Comparison of ENCODE assay signal across 7 mouse cellular contexts in genomic region chr5:77266886-77267401, GRCm38 (mm10). TPM values are rescaled to one million over a fixed set of nuclear protein-coding genes. Genes with fewer than 3 reads are reported as not detected.
A peak's percentile ranks its signal among the peaks of the same experiment; 100 is the strongest.
DNase-seq lines count a peak whose midpoint lies in the region; ATAC-seq and TF ChIP-seq lines count a peak whose summit lies in the region.

No protein-coding gene starts in this region.

- ATAC-seq in midbrain, embryonic 16.5 days, result no peak

- H3K4me1 ChIP-seq in embryonic fibroblast, embryonic 13.5 days (ENCODE audit: control insufficient read depth, insufficient read depth, low read length), result no peaks in the 10 kb centered on the region
- peaks cover 16% of the 10 kb centered on the region; the same call in 1 of the 2 replicates for H3K4me1 ChIP-seq in limb, embryonic 10.5 days
- H3K4me1 ChIP-seq in midbrain, embryonic 16.5 days (ENCODE audit: control insufficient read depth, insufficient read depth, low read length), result peaks cover 4% of the 10 kb centered on the region; the same call in 1 of the 2 replicates

- peak; percentile 71 for DNase-seq in 3T3-L1 (ENCODE audit: low read depth, low spot score)
- DNase-seq in CD4-positive, CD25-positive, alpha-beta regulatory T cell, adult 2 months (ENCODE audit: low read depth, low spot score), result peak; percentile 57
- no peak for DNase-seq in limb, embryonic 10.5 days (ENCODE audit: low spot score)
- DNase-seq in testis, postnatal 10 days (ENCODE audit: low spot score), result no peak
- DNase-seq in left cerebral cortex, postnatal 10 days (ENCODE audit: extremely low spot score in 1 of 2, low spot score in 2 of 2), result no peak

- 4% methylated on average over 11 of the region's 11 CpGs for WGBS in limb, embryonic 10.5 days
- WGBS in midbrain, embryonic 16.5 days, result 3% methylated on average over 11 of the region's 11 CpGs

- no peaks in the 10 kb centered on the region for H3K9me3 ChIP-seq in limb, embryonic 10.5 days (replicated peaks)
- no peaks in the 10 kb centered on the region for H3K9me3 ChIP-seq in midbrain, embryonic 16.5 days (replicated peaks; ENCODE audit: control insufficient read depth, low read length, poor library complexity, severe bottlenecking)

- H3K36me3 ChIP-seq in limb, embryonic 10.5 days, result peaks cover 42% of the 10 kb centered on the region
- H3K36me3 ChIP-seq in midbrain, embryonic 16.5 days (ENCODE audit: control insufficient read depth, insufficient read depth, low read length), result no peaks in the 10 kb centered on the region

- H3K4me3 ChIP-seq in embryonic fibroblast, embryonic 13.5 days (ENCODE audit: insufficient read depth, low read length), result peak overlapping the region; percentile 88
- peak overlapping the region; percentile 98 for H3K4me3 ChIP-seq in limb, embryonic 10.5 days
- H3K4me3 ChIP-seq in midbrain, embryonic 16.5 days (ENCODE audit: low read depth, low read length), result peak overlapping the region; percentile 87

- TF ChIP-seq CTCF in embryonic fibroblast, embryonic 13.5 days (IDR thresholded peaks at IDR 0.05; ENCODE audit: borderline replicate concordance, insufficient read depth, low read length), result no peak

- peak overlapping the region; percentile 86 for H3K27ac ChIP-seq in embryonic fibroblast, embryonic 13.5 days (ENCODE audit: insufficient read depth, low read length)
- H3K27ac ChIP-seq in limb, embryonic 10.5 days, result peak overlapping the region; percentile 98
- H3K27ac ChIP-seq in midbrain, embryonic 16.5 days (ENCODE audit: low read length), result peak overlapping the region; percentile 78; the same call in 1 of the 2 replicates

- H3K9ac ChIP-seq in midbrain, embryonic 16.5 days (ENCODE audit: low read depth, low read length), result peak overlapping the region; percentile 66

- H3K27me3 ChIP-seq in limb, embryonic 10.5 days (ENCODE audit: low read depth, poor library complexity, severe bottlenecking), result no peaks in the 10 kb centered on the region
- peaks cover 3% of the 10 kb centered on the region; the same call in 1 of the 2 replicates for H3K27me3 ChIP-seq in midbrain, embryonic 16.5 days (ENCODE audit: control insufficient read depth, insufficient read depth, low read depth, low read length)

- no peak for TF ChIP-seq POLR2A in embryonic fibroblast, embryonic 13.5 days (IDR thresholded peaks at IDR 0.05; ENCODE audit: low read depth, low read length)

- peak overlapping the region; percentile 89 for H3K4me2 ChIP-seq in midbrain, embryonic 16.5 days (ENCODE audit: low read length)

- intact Hi-C loops in left cerebral cortex, postnatal 10 days (cut with DNase I), result no loop called here

RNA-seq across cellular contexts. Expression of gene Rest, which starts 1.7 kb away (rescaled TPM):
- 31.1 and 36.4 TPM in 2 replicates for polyA plus RNA-seq in embryonic fibroblast, embryonic 13.5 days (2011; ENCODE audit: insufficient read length, low read depth, missing spikeins)
- polyA plus RNA-seq in limb, embryonic 10.5 days (2016; fragmentation: Nextera tagmentation; extraction: Ambion mirVana), result 35.7 and 46.6 TPM in 2 replicates
- 4.8 and 4.9 TPM in 2 replicates for polyA plus RNA-seq in midbrain, embryonic 16.5 days (2015; fragmentation: Nextera tagmentation; extraction: Ambion mirVana)
- total RNA-seq in left cerebral cortex, postnatal 10 days (2021), result 1 to 10 TPM; 4.2 to 5.0 TPM

RNA-seq across cellular contexts. Expression of gene Noa1, which starts 42.9 kb away (rescaled TPM):
- polyA plus RNA-seq in embryonic fibroblast, embryonic 13.5 days (2011; ENCODE audit: insufficient read length, low read depth, missing spikeins), result 13.7 and 15.7 TPM in 2 replicates
- 36.5 and 43.5 TPM in 2 replicates for polyA plus RNA-seq in limb, embryonic 10.5 days (2016; fragmentation: Nextera tagmentation; extraction: Ambion mirVana)
- polyA plus RNA-seq in midbrain, embryonic 16.5 days (2015; fragmentation: Nextera tagmentation; extraction: Ambion mirVana), result 36.2 and 36.5 TPM in 2 replicates
- 10 to 100 TPM; 23.3 to 27.5 TPM for total RNA-seq in left cerebral cortex, postnatal 10 days (2021)

RNA-seq across cellular contexts. Expression of gene Polr2b, which starts 43.0 kb away (rescaled TPM):
- polyA plus RNA-seq in embryonic fibroblast, embryonic 13.5 days (2011; ENCODE audit: insufficient read length, low read depth, missing spikeins), result 84.9 and 88.8 TPM in 2 replicates
- polyA plus RNA-seq in limb, embryonic 10.5 days (2016; fragmentation: Nextera tagmentation; extraction: Ambion mirVana), result 86.2 and 95.9 TPM in 2 replicates
- 62.5 and 64.9 TPM in 2 replicates for polyA plus RNA-seq in midbrain, embryonic 16.5 days (2015; fragmentation: Nextera tagmentation; extraction: Ambion mirVana)
- 10 to 100 TPM; 50.9 to 54.2 TPM for total RNA-seq in left cerebral cortex, postnatal 10 days (2021)

RNA-seq across cellular contexts. Expression of gene Spink2, which starts 55.7 kb away (rescaled TPM):
- 1.8 and 2.2 TPM in 2 replicates for polyA plus RNA-seq in embryonic fibroblast, embryonic 13.5 days (2011; ENCODE audit: insufficient read length, low read depth, missing spikeins)
- polyA plus RNA-seq in limb, embryonic 10.5 days (2016; fragmentation: Nextera tagmentation; extraction: Ambion mirVana), result 0.89 and 1.4 TPM in 2 replicates
- polyA plus RNA-seq in midbrain, embryonic 16.5 days (2015; fragmentation: Nextera tagmentation; extraction: Ambion mirVana), result 0.41 and 0.48 TPM in 2 replicates
- not detected for total RNA-seq in left cerebral cortex, postnatal 10 days (2021)

Comparison
In these comparisons a context has a peak if more than half of its experiments do, and no peak if none do; other contexts are left out.
1. DNase-seq: peak in 3T3-L1 (single experiment) and CD4-positive, CD25-positive, alpha-beta regulatory T cell, adult 2 months (single experiment); none in limb, embryonic 10.5 days (single experiment), testis, postnatal 10 days (single experiment) and left cerebral cortex, postnatal 10 days (0 of 2).
2. Peak in every context shown above with its lines, with median percentiles within 50 percentile points of each other: H3K27ac ChIP-seq and H3K4me3 ChIP-seq.